Mouse (Mus musculus) lung, adult 2 months (tissue): Measurements from ENCODE around the gene Epb41l3.

Source experiments
- CTCF ChIP-seq: fragments of 200-500 bp; IDR thresholded peaks from 2 replicates; pipeline ENCODE4 v1.5.1; 2011; ENCODE audit warnings: mild to moderate bottlenecking, low read length, control low read depth; ENCODE audit not compliant: insufficient read depth
- POLR2A ChIP-seq: fragments of 200-500 bp; IDR thresholded peaks from 2 replicates; pipeline ENCODE4 v1.6.1; 2011; ENCODE audit warnings: low read depth, mild to moderate bottlenecking, control low read depth, low read length, borderline replicate concordance; ENCODE audit errors: extremely low read depth

- TF ChIP-seq POLR2A (no peak), CTCF (no peak)
Measured at GRCm38 (mm10) chr17:69076747-69077543, 1.5 kb downstream of the Epb41l3 start.
